ENCODE assay signal across 11 mouse cellular contexts in the genomic region with DNA sequence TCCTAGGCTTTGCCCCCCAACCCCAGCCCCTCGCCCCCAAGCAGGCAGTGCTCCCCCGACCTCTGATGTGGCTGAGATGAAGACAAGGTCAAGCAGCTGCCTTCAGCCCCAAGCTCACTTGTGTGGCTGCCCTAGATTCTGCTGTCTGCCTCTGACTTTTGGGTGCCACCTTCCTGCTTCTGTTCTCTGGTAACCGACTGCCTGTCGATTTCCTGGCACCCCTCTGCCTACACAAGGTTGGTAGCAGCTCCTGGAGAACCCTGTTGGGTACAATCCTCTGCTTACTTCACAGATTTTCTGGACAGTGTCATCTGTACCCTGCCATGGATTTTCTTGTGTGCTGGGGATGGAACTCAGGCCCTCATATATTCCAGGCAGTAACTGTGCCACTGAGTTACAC. TPM values are rescaled to one million over a fixed set of nuclear protein-coding genes. Genes with fewer than 3 reads are reported as not detected.
A peak's percentile ranks its signal among the peaks of the same experiment; 100 is the strongest.
DNase-seq lines count a peak whose midpoint lies in the region; ATAC-seq lines count a peak whose summit lies in the region.
"Had no signal": no experiment of that assay in that cellular context is flagged by ENCODE, and none has a peak within 500 bp of the region (broad histone marks: within the 10 kb centered on the region; RNA-seq: fewer than 3 reads in every experiment).

No protein-coding gene starts in this region.

- 64% methylated on average over 4 of the region's 4 CpGs for WGBS in heart, embryonic 14.5 days
- whole genome bisulfite sequencing in liver, embryonic 16.5 days (ENCODE audit: insufficient replicate concordance), result 19% methylated on average over 4 of the region's 4 CpGs

- no peak overlapping the region for H3K4me2 ChIP-seq in heart, embryonic 14.5 days (ENCODE audit: low read length)
- no peak overlapping the region for H3K4me2 ChIP-seq in liver, embryonic 16.5 days (ENCODE audit: low read depth, low read length)

- H3K27me3 ChIP-seq in heart, embryonic 14.5 days (ENCODE audit: control insufficient read depth, insufficient read depth, low read length), result no peaks in the 10 kb centered on the region
- H3K27me3 ChIP-seq in liver, embryonic 16.5 days (ENCODE audit: control insufficient read depth, insufficient read depth, low read depth, low read length), result no peaks in the 10 kb centered on the region

- H3K36me3 ChIP-seq in heart, embryonic 14.5 days (ENCODE audit: control insufficient read depth, insufficient read depth, low read length), result peaks cover 20% of the 10 kb centered on the region; the same call in 1 of the 2 replicates
- no peaks in the 10 kb centered on the region for H3K36me3 ChIP-seq in liver, embryonic 16.5 days (ENCODE audit: control insufficient read depth, insufficient read depth)

- H3K9ac ChIP-seq in heart, embryonic 14.5 days (ENCODE audit: low read length), result 0 out of 2 replicates have a peak overlapping the region, but pooled peaks have one; percentile 27
- H3K9ac ChIP-seq in liver, embryonic 16.5 days (ENCODE audit: low read depth, low read length), result no peak overlapping the region

- DNase-seq in heart, adult 9 months (ENCODE audit: low spot score in 2 of 2), result no peak
- peak; percentile 50 for DNase-seq in A20 (ENCODE audit: low read depth, low spot score)
- DNase-seq in ovary, postnatal 36 days (ENCODE audit: low spot score), result no peak
- DNase-seq in adrenal gland, postnatal 14 days, result no peak
- DNase-seq in cerebellum, adult 8-10 months, result no peak
- DNase-seq: layer of hippocampus, postnatal 36 days had no signal

- ATAC-seq in heart, embryonic 14.5 days (ENCODE audit: insufficient number of reproducible peaks, insufficient read depth, low FRiP score, low read depth), result no peak
- ATAC-seq in activated CD4-positive, CD25-positive, alpha-beta regulatory T cell, adult 4 months, result peak; percentile 38
- ATAC-seq in liver, embryonic 16.5 days (ENCODE audit: low read depth), result no peak
- ATAC-seq: hindbrain, postnatal 0 days had no signal

- no peaks in the 10 kb centered on the region for H3K9me3 ChIP-seq in heart, embryonic 14.5 days (ENCODE audit: control insufficient read depth, low read length)
- no peaks in the 10 kb centered on the region for H3K9me3 ChIP-seq in liver, embryonic 16.5 days (replicated peaks; ENCODE audit: control insufficient read depth, low read length)
- H3K9me3 ChIP-seq: G1E had no signal

- H3K4me3 ChIP-seq in heart, embryonic 14.5 days (ENCODE audit: control insufficient read depth in 1 of 2, insufficient read depth in 1 of 2, low read depth in 1 of 2, low read length in 2 of 2), result no peak overlapping the region
- H3K4me3 ChIP-seq in liver, embryonic 16.5 days (ENCODE audit: low read depth, low read length), result no peak overlapping the region

- H3K4me1 ChIP-seq in heart, embryonic 14.5 days (ENCODE audit: control insufficient read depth in 2 of 2, insufficient read depth in 2 of 2, low read length in 2 of 2), result peaks cover 42 to 46% of the 10 kb centered on the region in 2 experiments
- peaks cover 12% of the 10 kb centered on the region for H3K4me1 ChIP-seq in liver, embryonic 16.5 days (ENCODE audit: control insufficient read depth, low read depth, low read length)

- peak overlapping the region in 1 of 2 experiments; percentile 57; a peak in 2 of 4 replicates for H3K27ac ChIP-seq in heart, embryonic 14.5 days (replicated peaks in 1 of 2; ENCODE audit: control insufficient read depth in 1 of 2, insufficient read depth in 1 of 2, low read depth in 2 of 2, low read length in 2 of 2)
- peak overlapping the region; percentile 38 for H3K27ac ChIP-seq in liver, embryonic 16.5 days (ENCODE audit: low read length)
- H3K27ac ChIP-seq: hindbrain, postnatal 0 days had no signal

RNA-seq across cellular contexts. Expression of gene Ascc1, which starts 21.3 kb away (rescaled TPM):
- 42.7 and 43.3 TPM in 2 replicates for polyA plus RNA-seq in heart, embryonic 14.5 days (2014; fragmentation: Nextera tagmentation; extraction: Ambion mirVana)
- polyA plus RNA-seq in activated CD4-positive, CD25-positive, alpha-beta regulatory T cell, adult 4 months (2017; shearing (Covaris generic)), result 10 to 100 TPM; 49.6 to 50.2 TPM
- 16.0 and 16.7 TPM in 2 replicates for polyA plus RNA-seq in liver, embryonic 16.5 days (2015; fragmentation: Nextera tagmentation; extraction: Ambion mirVana)
- total RNA-seq in adrenal gland, postnatal 14 days (2021), result 27.8 and 29.8 TPM in 2 replicates

RNA-seq across cellular contexts. Expression of gene Anapc16, which starts 21.6 kb away (rescaled TPM):
- polyA plus RNA-seq in heart, embryonic 14.5 days (2014; fragmentation: Nextera tagmentation; extraction: Ambion mirVana), result 99.7 and 103 TPM in 2 replicates
- 100 to 1,000 TPM in 1 of 2 experiments, 10 to 100 TPM in 1; 89.7 to 110 TPM for polyA plus RNA-seq in activated CD4-positive, CD25-positive, alpha-beta regulatory T cell, adult 4 months (2017; shearing (Covaris generic))
- polyA plus RNA-seq in liver, embryonic 16.5 days (2015; fragmentation: Nextera tagmentation; extraction: Ambion mirVana), result 34.9 and 37.9 TPM in 2 replicates
- total RNA-seq in adrenal gland, postnatal 14 days (2021), result 57.5 and 68.8 TPM in 2 replicates

RNA-seq across cellular contexts. Expression of gene Ddit4, which starts 29.7 kb away (rescaled TPM):
- 0.70 and 2.4 TPM in 2 replicates for polyA plus RNA-seq in heart, embryonic 14.5 days (2014; fragmentation: Nextera tagmentation; extraction: Ambion mirVana)
- polyA plus RNA-seq in activated CD4-positive, CD25-positive, alpha-beta regulatory T cell, adult 4 months (2017; shearing (Covaris generic)), result 10 to 100 TPM; 17.5 to 31.2 TPM
- polyA plus RNA-seq in liver, embryonic 16.5 days (2015; fragmentation: Nextera tagmentation; extraction: Ambion mirVana), result 5.0 and 6.8 TPM in 2 replicates
- total RNA-seq in adrenal gland, postnatal 14 days (2021), result 70.5 and 103 TPM in 2 replicates
